Comparison of ENCODE assay signal across 10 mouse cellular contexts in the genomic region with DNA sequence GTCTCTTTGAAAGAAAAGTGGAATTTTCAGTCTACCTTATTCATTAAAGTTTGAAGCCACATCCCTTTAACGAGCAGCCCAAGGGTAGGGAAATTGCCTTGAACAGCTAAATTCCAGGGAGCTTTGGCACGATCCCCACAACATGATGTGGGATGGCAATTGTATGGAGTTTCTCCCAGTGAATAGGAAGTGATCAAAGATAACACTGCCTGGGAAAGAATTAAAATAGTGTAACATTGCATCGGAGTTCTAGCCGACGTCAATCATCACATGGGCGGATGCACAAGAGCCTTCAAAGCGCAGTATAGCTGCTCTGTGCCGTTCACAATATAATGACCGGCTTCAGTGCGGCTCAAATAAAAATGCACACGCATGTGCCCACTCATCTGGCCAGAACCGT.
DNase-seq lines count a peak whose midpoint lies in the region; ATAC-seq and TF ChIP-seq lines count a peak whose summit lies in the region.
"Had no signal": no experiment of that assay in that cellular context is flagged by ENCODE, and none has a peak within 500 bp of the region (broad histone marks: within the 10 kb centered on the region; RNA-seq: fewer than 3 reads in every experiment).

No protein-coding gene starts in this region.

- no peaks in the 10 kb centered on the region for H3K9me3 ChIP-seq in heart, embryonic 12.5 days (replicated peaks)
- no peaks in the 10 kb centered on the region for H3K9me3 ChIP-seq in limb, embryonic 14.5 days (ENCODE audit: control insufficient read depth, low read length)

- no peak for TF ChIP-seq CTCF in gastrocnemius, adult 2 months (IDR thresholded peaks at IDR 0.05)

- no peaks in the 10 kb centered on the region for H3K36me3 ChIP-seq in heart, embryonic 12.5 days
- H3K36me3 ChIP-seq in limb, embryonic 14.5 days (ENCODE audit: control insufficient read depth, insufficient read depth, low read length) = no peaks in the 10 kb centered on the region

- no peak for TF ChIP-seq POLR2A in limb, embryonic 14.5 days (IDR thresholded peaks at IDR 0.05; ENCODE audit: borderline replicate concordance, extremely low read depth, insufficient read depth, insufficient read length)

- 0 out of 2 replicates have a peak overlapping the region, but pooled peaks have one; percentile 11 for H3K4me2 ChIP-seq in heart, embryonic 12.5 days
- H3K4me2 ChIP-seq in limb, embryonic 14.5 days (replicated peaks; ENCODE audit: low read depth, low read length, severe bottlenecking) = peak overlapping the region; percentile 32

- no peak overlapping the region for H3K4me3 ChIP-seq in heart, embryonic 12.5 days
- H3K4me3 ChIP-seq in limb, embryonic 14.5 days (replicated peaks; ENCODE audit: low read length) = no peak overlapping the region
- H3K4me3 ChIP-seq in gastrocnemius, adult 2 months = no peak overlapping the region

- WGBS in heart, embryonic 12.5 days = 63% methylated on average over 12 of the region's 12 CpGs
- WGBS in limb, embryonic 14.5 days = 28% methylated on average over 12 of the region's 12 CpGs

- H3K9ac ChIP-seq in heart, embryonic 12.5 days = no peak overlapping the region
- no peak overlapping the region for H3K9ac ChIP-seq in limb, embryonic 14.5 days (ENCODE audit: low read depth, low read length, severe bottlenecking)
- H3K9ac ChIP-seq: liver, embryonic 14.5 days had no signal

- H3K4me1 ChIP-seq in heart, embryonic 12.5 days (replicated peaks) = peaks cover 11% of the 10 kb centered on the region
- H3K4me1 ChIP-seq in limb, embryonic 14.5 days (ENCODE audit: control insufficient read depth, insufficient read depth, low read length) = peaks cover 10% of the 10 kb centered on the region

- H3K27ac ChIP-seq in heart, embryonic 12.5 days (ENCODE audit: poor library complexity, severe bottlenecking) = no peak overlapping the region
- H3K27ac ChIP-seq in limb, embryonic 14.5 days (replicated peaks; ENCODE audit: low read depth, low read length) = peak overlapping the region; percentile 58
- H3K27ac ChIP-seq in gastrocnemius, adult 2 months = no peak overlapping the region
- H3K27ac ChIP-seq: liver, embryonic 14.5 days had no signal

- ATAC-seq in heart, embryonic 12.5 days (ENCODE audit: insufficient number of reproducible peaks, low FRiP score) = peak; percentile 36; the same call in 1 of the 2 replicates
- ATAC-seq in limb, embryonic 14.5 days (ENCODE audit: low FRiP score, low read depth) = no peak

- intact Hi-C loops in heart, postnatal 14 days (cut with DNase I) = no loop called here
- intact Hi-C loops in gastrocnemius, adult 2 months (cut with DNase I) = no loop called here

- no peak for DNase-seq in heart, postnatal 14 days
- DNase-seq in retina, postnatal 1 day = peak; percentile 32
- DNase-seq in retina, embryonic 14.5 days (ENCODE audit: low spot score) = no peak
- DNase-seq in limb, embryonic 14.5 days (ENCODE audit: low spot score) = peak; percentile 41
- no peak for DNase-seq in gastrocnemius, adult 2 months
- DNase-seq in liver = no peak
- no peak for DNase-seq in gastrocnemius, postnatal 25 days
- DNase-seq: kidney, postnatal 10 days had no signal

- H3K27me3 ChIP-seq in heart, embryonic 12.5 days (replicated peaks) = no peaks in the 10 kb centered on the region
- H3K27me3 ChIP-seq in limb, embryonic 14.5 days (ENCODE audit: control insufficient read depth, insufficient read depth, low read length) = no peaks in the 10 kb centered on the region

Comparison
In these comparisons a context has a peak if more than half of its experiments do, and no peak if none do; other contexts are left out.
1. DNase-seq: peak in retina, postnatal 1 day (single experiment) and limb, embryonic 14.5 days (single experiment); none in heart, postnatal 14 days (0 of 2), retina, embryonic 14.5 days (single experiment), gastrocnemius, adult 2 months (single experiment), liver (single experiment) and gastrocnemius, postnatal 25 days (single experiment).